Mouse (Mus musculus) heart, postnatal 14 days (tissue): ENCODE measurements at regions not wholly inside any gene's neighbourhood (a gene's known extent, or its start where the extent isn't known, plus 50 kb on each side); places are given as distances from the start of the nearest gene placed in this dataset.

Experiments used
- DNase-seq, 2 experiments: peaks; one replicate each; pipeline ENCODE4 v3.0.0; 2021 to 2022
- intact Hi-C: fragments of 180-260 bp; cut with DNase I; formaldehyde crosslinking; loops from one replicate; pipeline ENCODE4 v1.15.1; 2025

GRCm38 (mm10) chr7:71873817-71874216, 432.6 kb downstream of the Mctp2 start:
- no peak for DNase-seq
- intact Hi-C loops: no loop called here

- intact Hi-C loops: no loop called here
- no peak for DNase-seq
Measured at GRCm38 (mm10) chr7:71872912-71873311, 433.5 kb downstream of the Mctp2 start.

GRCm38 (mm10) chr7:71867090-71867489, 439.3 kb downstream of the Mctp2 start:
- DNase-seq: peak; percentile 53 to 67
- intact Hi-C loops: loop anchor here (2.0 to 10.0 kb wide), 7 partner anchors 95 to 1502 kb away; partner anchors contain the start of gene Nr2f2

GRCm38 (mm10) chr7:71865371-71866166, 440.8 kb downstream of the Mctp2 start:
- intact Hi-C loops: loop anchor here (2.0 to 10.0 kb wide), 7 partner anchors 97 to 1501 kb away; partner anchors contain the start of gene Nr2f2
- DNase-seq: no peak

- no peak for DNase-seq
- intact Hi-C loops: no loop called here
Measured at GRCm38 (mm10) chr7:71852864-71853263, 453.5 kb downstream of the Mctp2 start.

- DNase-seq: no peak
- intact Hi-C loops: no loop called here
Measured at GRCm38 (mm10) chr7:71849174-71849573, 457.2 kb downstream of the Mctp2 start.

- intact Hi-C loops: no loop called here
- no peak for DNase-seq
Measured at GRCm38 (mm10) chr7:71837845-71838244, 468.6 kb downstream of the Mctp2 start.

- intact Hi-C loops: no loop called here
Measured at GRCm38 (mm10) chr7:71831790-71832525, 474.4 kb downstream of the Mctp2 start.

GRCm38 (mm10) chr7:71829567-71829966, 476.8 kb downstream of the Mctp2 start:
- intact Hi-C loops: no loop called here
- DNase-seq: no peak

More at GRCm38 (mm10) chr7:71831790-71832525, 474.4 kb downstream of the Mctp2 start:
- DNase-seq: no peak

GRCm38 (mm10) chr7:71816138-71816537, 464.9 kb upstream of the Gm10295 start:
- DNase-seq: no peak
- intact Hi-C loops: no loop called here

GRCm38 (mm10) chr7:71794201-71794600, 442.9 kb upstream of the Gm10295 start:
- intact Hi-C loops: no loop called here
- no peak for DNase-seq

GRCm38 (mm10) chr7:71788401-71788800, 437.1 kb upstream of the Gm10295 start:
- intact Hi-C loops: no loop called here
- no peak for DNase-seq

GRCm38 (mm10) chr7:71782496-71782895, 431.2 kb upstream of the Gm10295 start:
- no peak for DNase-seq
- intact Hi-C loops: no loop called here

GRCm38 (mm10) chr7:71749886-71750285, 398.6 kb upstream of the Gm10295 start:
- intact Hi-C loops: no loop called here
- DNase-seq: no peak

GRCm38 (mm10) chr7:71746118-71746897, 395.0 kb upstream of the Gm10295 start:
- intact Hi-C loops: no loop called here

GRCm38 (mm10) chr7:71728509-71728908, 377.2 kb upstream of the Gm10295 start:
- intact Hi-C loops: no loop called here
- no peak for DNase-seq

More at GRCm38 (mm10) chr7:71746118-71746897, 395.0 kb upstream of the Gm10295 start:
- no peak for DNase-seq

GRCm38 (mm10) chr7:71708209-71708608, 356.9 kb upstream of the Gm10295 start:
- intact Hi-C loops: loop anchor here (5.0 to 10.0 kb wide), 3 partner anchors 159 to 331 kb away; no protein-coding TSS in a partner anchor
- DNase-seq: no peak

GRCm38 (mm10) chr7:71706201-71706600, 354.9 kb upstream of the Gm10295 start:
- no peak for DNase-seq
- intact Hi-C loops: loop anchor here (5.0 to 10.0 kb wide), 3 partner anchors 161 to 329 kb away; no protein-coding TSS in a partner anchor

GRCm38 (mm10) chr7:71705426-71706050, 354.3 kb upstream of the Gm10295 start:
- intact Hi-C loops: loop anchor here (1.0 to 10.0 kb wide), 4 partner anchors 118 to 328 kb away; no protein-coding TSS in a partner anchor
- DNase-seq: peak; percentile 73 to 83
